Mouse (Mus musculus) neural tube, embryonic 14.5 days (tissue): ENCODE results near the gene Dlgap1. TPM values are rescaled to one million over a fixed set of nuclear protein-coding genes. Genes with fewer than 3 reads are reported as not detected.

Source experiments
- ATAC-seq: fragments of 200-750 bp; cut with Nextera tagmentation; 2 replicates; pipeline ENCODE4 v1.8.0; 2017; ENCODE audit warnings: low read depth, mild to moderate bottlenecking, moderate TSS enrichment, moderate library complexity
- H3K27ac ChIP-seq: fragments of 300-500 bp; sonication (generic); 2 replicates; pipeline ENCODE4 v1.5.1; 2014; ENCODE audit warnings: low read depth, mild to moderate bottlenecking, control low read depth, low read length, moderate library complexity, mixed read lengths
- H3K27me3 ChIP-seq: fragments of 300-500 bp; sonication (generic); 2 replicates; pipeline ENCODE4 v1.6.1; 2014; ENCODE audit warnings: low read length; ENCODE audit not compliant: control insufficient read depth, insufficient read depth
- H3K36me3 ChIP-seq: fragments of 300-500 bp; sonication (generic); 2 replicates; pipeline ENCODE4 v1.6.1; 2014; ENCODE audit warnings: low read length, mixed read lengths; ENCODE audit not compliant: control insufficient read depth, insufficient read depth
- H3K4me1 ChIP-seq: fragments of 300-500 bp; sonication (generic); 2 replicates; pipeline ENCODE4 v1.6.1; 2014; ENCODE audit warnings: low read length; ENCODE audit not compliant: control insufficient read depth, insufficient read depth
- H3K4me2 ChIP-seq: fragments of 300-500 bp; sonication (generic); 2 replicates; pipeline ENCODE4 v1.6.1; 2014; ENCODE audit warnings: mild to moderate bottlenecking, low read depth, low read length, control low read depth
- H3K4me3 ChIP-seq: fragments of 300-500 bp; sonication (generic); 2 replicates; pipeline ENCODE4 v1.5.1; 2014; ENCODE audit warnings: low read depth, low read length, control low read depth, mixed read lengths
- H3K9ac ChIP-seq: fragments of 300-500 bp; sonication (generic); replicated peaks from 2 replicates; pipeline ENCODE4 v1.6.1; 2014; ENCODE audit warnings: low read depth, mild to moderate bottlenecking, control low read depth, low read length, mixed read lengths
- H3K9me3 ChIP-seq: fragments of 300-500 bp; sonication (generic); 2 replicates; pipeline ENCODE4 v1.6.1; 2016; ENCODE audit warnings: low read length; ENCODE audit not compliant: control insufficient read depth
- WGBS: fragments of 180-500 bp; shearing (Covaris S2); extraction: QIAGEN DNeasy Blood & Tissue Kit; methylation state at CpG from one replicate; pipeline ENCODE4 v1.1.7; 2014; 5-methylcytosine and 5-hydroxymethylcytosine counted together
- polyA plus RNA-seq: library from polyadenylated mRNA; unstranded; fragments of >200 nt; fragmentation: Nextera tagmentation; extraction: Ambion mirVana; gene quantifications from 2 replicates; pipeline ENCODE4 v1.2.1, GENCODE M21; 2014

The Dlgap1 gene
- polyA plus RNA-seq, 1 experiment from 2014 or later, result 51.0 TPM

DNA sequence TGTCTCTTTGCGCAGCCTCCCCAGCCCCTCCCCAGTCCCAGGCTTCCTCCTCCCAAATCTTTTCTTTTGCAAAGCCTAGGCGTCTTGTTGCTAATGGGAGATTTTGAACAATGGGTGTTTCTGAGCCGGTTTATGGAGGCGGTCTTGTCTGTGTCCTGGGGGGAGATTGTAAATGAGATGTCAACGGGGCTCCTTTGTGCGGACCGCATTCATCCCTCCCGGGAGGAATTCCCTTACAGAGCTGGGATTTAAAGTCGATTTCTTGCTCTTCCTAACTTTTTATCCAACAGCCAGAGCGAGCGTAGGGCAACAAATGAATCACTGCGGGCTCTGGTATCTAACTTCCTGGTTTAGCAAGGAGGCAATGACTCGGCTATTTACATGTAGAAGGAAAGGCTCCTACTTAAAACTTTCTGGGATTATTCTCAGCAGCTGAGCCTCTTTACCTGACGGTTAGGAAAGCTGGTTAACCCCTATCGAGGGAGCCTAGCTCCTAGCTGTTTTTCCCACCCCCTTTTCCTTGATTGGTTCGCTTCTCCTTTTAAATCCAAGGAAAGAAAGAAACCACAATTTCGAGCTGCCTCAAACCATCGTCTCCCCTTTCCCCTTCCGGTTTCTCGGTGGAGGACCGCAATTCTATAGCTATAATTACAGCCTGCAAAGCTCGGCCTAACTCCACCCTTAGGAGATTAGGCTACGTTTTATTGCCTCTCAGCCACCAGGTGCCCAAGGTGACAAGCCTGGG, 779.0 kb downstream of the Dlgap1 start:
- 1% methylated on average over 23 of the region's 23 CpGs for WGBS
- no peaks in the 10 kb centered on the region for H3K9me3 ChIP-seq
- H3K4me1 ChIP-seq, result peaks cover 3% of the 10 kb centered on the region; the same call in 1 of the 2 replicates
- no peak overlapping the region for H3K9ac ChIP-seq
- no peaks in the 10 kb centered on the region for H3K36me3 ChIP-seq
- no peak overlapping the region for H3K4me3 ChIP-seq
- H3K4me2 ChIP-seq, result peak overlapping the region; percentile 38
- peak; percentile 50; the same call in 1 of the 2 replicates for ATAC-seq
- H3K27me3 ChIP-seq, result no peaks in the 10 kb centered on the region
- no peak overlapping the region; the same call in 1 of the 2 replicates for H3K27ac ChIP-seq

DNA sequence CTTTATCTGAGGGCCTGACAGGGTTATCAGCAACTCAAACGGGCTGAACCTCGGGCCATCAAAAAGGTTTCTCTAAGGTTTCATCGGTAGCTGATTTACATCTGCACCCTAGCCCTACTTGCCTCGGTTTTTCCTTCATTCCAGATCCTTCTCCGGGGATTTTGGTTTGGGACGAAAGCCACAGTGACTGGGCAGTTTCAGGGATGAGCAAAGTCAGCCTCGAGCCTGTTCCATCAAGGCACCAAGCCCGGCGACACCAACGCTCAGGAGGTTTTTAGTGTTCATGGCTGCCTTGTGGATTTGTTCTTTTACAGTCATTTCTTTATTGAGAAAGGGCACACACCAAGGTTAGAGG, 779.6 kb downstream of the Dlgap1 start:
- H3K27me3 ChIP-seq, result no peaks in the 10 kb centered on the region
- no peak for ATAC-seq
- peaks cover 3% of the 10 kb centered on the region; the same call in 1 of the 2 replicates for H3K4me1 ChIP-seq
- no peak overlapping the region for H3K27ac ChIP-seq
- no peak overlapping the region for H3K9ac ChIP-seq
- no peak overlapping the region for H3K4me3 ChIP-seq
- peak overlapping the region; percentile 38 for H3K4me2 ChIP-seq
- no peaks in the 10 kb centered on the region for H3K36me3 ChIP-seq
- H3K9me3 ChIP-seq, result no peaks in the 10 kb centered on the region
- 6% methylated on average over 10 of the region's 10 CpGs for WGBS

DNA sequence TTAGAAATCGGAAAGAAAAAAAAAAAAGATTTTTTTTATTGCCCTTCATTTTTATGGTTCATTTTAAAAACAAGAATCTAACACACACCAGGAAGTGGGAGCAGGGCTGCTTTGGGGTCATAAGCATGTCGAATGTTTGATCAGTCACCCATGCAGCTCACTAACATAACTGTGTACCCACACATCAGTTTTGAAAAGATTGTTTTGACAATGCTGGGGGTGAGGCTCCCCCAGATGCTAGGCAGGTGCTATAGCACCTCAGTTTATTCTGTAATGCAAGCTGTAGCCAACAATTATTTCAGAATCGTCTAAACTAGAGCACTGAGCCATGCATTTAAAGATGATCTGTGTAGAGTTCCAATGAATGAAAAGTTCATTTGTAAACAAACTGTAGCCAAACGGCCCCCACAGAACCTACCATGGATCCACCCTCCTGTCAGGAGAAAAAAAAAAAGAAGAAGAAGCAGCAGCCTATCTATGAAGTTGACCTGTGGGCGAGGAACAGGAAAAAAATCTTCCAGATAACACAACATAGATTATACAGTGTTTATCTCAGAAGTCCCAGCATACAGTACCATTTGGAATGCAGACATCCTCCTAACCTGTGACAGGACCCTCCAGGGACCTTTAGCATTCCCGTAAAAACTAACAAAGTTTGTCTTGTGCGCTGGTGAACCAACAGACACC, 780.2 kb downstream of the Dlgap1 start:
- no peak for ATAC-seq
- H3K4me2 ChIP-seq, result no peak overlapping the region
- no peaks in the 10 kb centered on the region for H3K9me3 ChIP-seq
- H3K4me3 ChIP-seq, result no peak overlapping the region
- H3K27ac ChIP-seq, result no peak overlapping the region
- WGBS, result 40% methylated on average over 7 of the region's 7 CpGs
- no peaks in the 10 kb centered on the region for H3K27me3 ChIP-seq
- peaks cover 3% of the 10 kb centered on the region; the same call in 1 of the 2 replicates for H3K4me1 ChIP-seq
- H3K36me3 ChIP-seq, result no peaks in the 10 kb centered on the region
- H3K9ac ChIP-seq, result no peak overlapping the region

DNA sequence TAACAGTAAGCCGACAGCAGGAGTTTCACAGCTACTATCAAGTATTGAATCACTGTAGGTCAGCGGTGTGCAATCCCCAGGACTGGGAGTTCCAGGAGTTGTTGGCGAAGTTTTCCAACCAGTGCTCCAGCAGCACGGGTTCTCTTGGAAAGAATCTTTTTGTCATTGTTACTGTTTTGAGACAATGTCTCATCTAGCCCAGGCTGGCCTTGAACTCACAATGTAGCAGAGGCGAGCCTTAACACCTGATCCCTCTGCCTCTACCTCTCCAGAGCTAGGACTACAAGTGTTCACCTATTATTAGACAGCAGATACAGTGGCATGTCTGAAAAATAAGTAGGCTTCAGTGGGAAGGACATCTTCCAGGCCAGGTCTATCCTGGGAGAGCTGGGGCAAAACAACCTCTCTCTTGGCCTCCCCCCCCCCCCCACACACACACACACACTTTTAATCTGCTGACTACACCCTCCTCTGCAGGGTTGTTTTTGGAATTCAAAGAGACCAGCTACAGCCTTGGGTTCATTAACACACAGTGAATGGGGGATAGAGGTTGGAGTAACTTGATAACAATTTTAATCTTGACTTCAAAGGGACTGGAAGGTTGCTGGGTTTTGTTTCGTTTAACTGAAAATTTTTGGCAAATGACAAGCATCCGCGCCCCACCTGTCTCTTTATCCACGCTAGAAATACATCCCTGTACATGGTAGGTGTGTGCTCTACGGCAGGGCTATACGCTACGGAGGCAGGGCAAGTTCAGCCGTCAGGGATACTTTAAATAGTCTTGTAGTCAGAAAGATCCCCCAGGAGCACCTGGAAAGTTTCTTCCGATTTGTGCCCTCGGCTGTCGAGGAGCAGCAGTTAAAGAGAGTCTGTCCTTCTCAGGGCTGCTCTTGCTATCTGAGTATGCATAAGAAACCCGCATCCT, 781.6 kb downstream of the Dlgap1 start:
- Histone ChIP-seq H3K4me3 (no peak overlapping the region), H3K4me2 (peak overlapping the region; percentile 33; the same call in 1 of the 2 replicates), H3K9ac (no peak overlapping the region), H3K27me3 (no peaks in the 10 kb centered on the region), H3K27ac (no peak overlapping the region), H3K9me3 (no peaks in the 10 kb centered on the region), H3K4me1 (peaks cover 9% of the 10 kb centered on the region), H3K36me3 (no peaks in the 10 kb centered on the region)
- 50% methylated on average over 17 of the region's 17 CpGs for WGBS
- no peak for ATAC-seq

DNA sequence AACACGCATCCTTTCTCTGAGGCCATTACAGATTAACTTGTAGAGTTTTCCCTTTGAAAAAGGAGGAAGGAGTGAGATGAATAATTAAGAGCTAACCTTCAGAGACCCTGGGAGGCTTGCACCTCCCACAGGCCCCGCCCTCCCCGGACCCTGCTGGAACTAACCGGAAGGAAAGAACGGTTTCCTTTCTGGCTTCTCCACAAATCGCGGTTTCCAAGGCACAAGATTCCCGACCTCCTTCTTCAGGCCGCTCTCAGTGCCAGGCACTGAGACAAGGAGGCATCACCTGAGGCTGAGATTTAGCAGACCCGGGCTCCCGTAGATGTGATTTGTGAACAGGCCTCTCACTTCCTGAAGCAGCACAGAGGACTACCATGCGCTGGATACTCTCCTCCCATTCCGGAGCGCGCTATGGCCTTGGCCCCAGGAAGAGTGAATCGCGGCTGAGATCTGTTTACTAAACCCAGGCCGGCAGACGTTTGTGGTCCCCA, 782.3 kb downstream of the Dlgap1 start:
- H3K36me3 ChIP-seq, result no peaks in the 10 kb centered on the region
- no peak for ATAC-seq
- H3K27me3 ChIP-seq, result no peaks in the 10 kb centered on the region
- H3K27ac ChIP-seq, result no peak overlapping the region
- H3K9me3 ChIP-seq, result no peaks in the 10 kb centered on the region
- H3K4me2 ChIP-seq, result peak overlapping the region; percentile 33; the same call in 1 of the 2 replicates
- 6% methylated on average over 19 of the region's 19 CpGs for WGBS
- peak overlapping the region; percentile 37; the same call in 1 of the 2 replicates for H3K9ac ChIP-seq
- H3K4me3 ChIP-seq, result peak overlapping the region; percentile 15; the same call in 1 of the 2 replicates
- peaks cover 11% of the 10 kb centered on the region for H3K4me1 ChIP-seq

DNA sequence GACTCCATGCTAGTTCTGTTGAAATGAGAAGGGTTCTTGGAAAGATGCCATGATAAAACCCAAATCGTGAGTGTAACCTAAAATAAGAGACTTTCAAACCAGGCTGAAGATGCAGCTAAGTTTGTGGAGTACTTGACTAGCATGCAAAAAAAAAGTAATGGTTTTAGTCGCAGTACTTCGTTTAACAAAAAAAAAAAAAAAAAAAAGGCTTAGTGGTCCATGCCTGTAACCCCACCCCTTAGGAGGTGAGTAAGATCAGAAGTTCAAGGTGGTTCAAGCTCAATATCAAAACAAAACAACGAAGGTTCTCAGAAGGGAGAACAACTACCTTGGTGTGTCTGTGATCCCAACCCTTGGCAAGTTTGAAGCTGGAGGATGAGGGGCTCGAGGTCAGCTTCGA, 782.8 kb downstream of the Dlgap1 start:
- Histone ChIP-seq H3K27me3 (no peaks in the 10 kb centered on the region), H3K4me3 (no peak overlapping the region), H3K9me3 (no peaks in the 10 kb centered on the region), H3K4me1 (peaks cover 11% of the 10 kb centered on the region), H3K9ac (no peak overlapping the region), H3K36me3 (no peaks in the 10 kb centered on the region), H3K27ac (no peak overlapping the region), H3K4me2 (peak overlapping the region; percentile 33; the same call in 1 of the 2 replicates)
- WGBS, result 50% methylated on average over 6 of the region's 6 CpGs
- ATAC-seq, result no peak

DNA sequence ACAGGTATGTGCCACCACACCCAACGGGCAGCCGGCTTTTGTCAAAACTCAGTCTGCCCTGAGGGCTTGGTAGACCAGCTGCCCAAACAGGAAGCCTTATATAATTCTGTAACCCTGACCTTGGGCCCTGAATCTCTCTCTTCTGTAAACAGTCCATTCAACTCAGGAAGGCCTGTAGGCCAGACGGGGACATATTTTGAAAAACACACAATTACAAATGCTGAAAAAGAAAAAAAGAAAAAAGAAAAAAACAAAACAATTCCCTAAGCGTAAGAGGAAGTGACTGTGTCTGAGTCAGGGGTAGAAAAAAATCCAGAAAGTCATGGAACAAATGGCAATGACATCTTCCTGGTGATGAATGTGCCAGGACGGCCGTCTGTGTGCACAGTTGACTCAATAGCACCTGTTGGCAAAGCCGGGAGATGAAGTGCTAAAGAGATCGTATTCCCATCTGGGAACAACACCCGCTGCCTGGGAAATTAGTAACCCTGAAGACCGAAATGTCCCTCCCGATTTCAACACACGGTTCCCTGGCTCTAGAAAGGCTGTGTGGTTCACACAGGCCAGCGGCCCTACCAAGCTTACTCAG, 784.7 kb downstream of the Dlgap1 start:
- H3K36me3 ChIP-seq, result no peaks in the 10 kb centered on the region

DNA sequence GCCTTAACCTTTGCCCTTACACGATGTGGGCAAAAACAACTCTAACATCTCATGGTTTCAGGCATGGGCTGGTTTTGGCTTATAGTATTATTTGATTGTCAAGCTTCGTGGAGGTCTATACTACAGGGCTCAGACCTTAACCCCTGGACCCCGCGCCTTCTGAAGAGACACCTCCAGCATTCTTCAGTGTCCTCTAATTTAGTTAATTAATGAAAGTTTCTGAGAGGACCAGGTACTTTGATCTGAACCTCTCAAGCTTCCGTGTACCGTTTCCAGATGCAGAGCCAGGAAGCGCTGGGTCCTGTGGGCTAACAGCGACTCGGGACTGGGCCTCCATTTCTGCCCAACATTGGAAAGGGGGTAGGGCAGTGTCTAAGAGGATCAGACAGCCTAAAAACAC, 785.2 kb downstream of the Dlgap1 start:
- no peak for ATAC-seq
- no peak overlapping the region for H3K27ac ChIP-seq
- no peak overlapping the region for H3K9ac ChIP-seq
- peaks cover 8% of the 10 kb centered on the region for H3K4me1 ChIP-seq
- H3K9me3 ChIP-seq, result no peaks in the 10 kb centered on the region
- no peaks in the 10 kb centered on the region for H3K36me3 ChIP-seq
- no peaks in the 10 kb centered on the region for H3K27me3 ChIP-seq
- no peak overlapping the region for H3K4me2 ChIP-seq
- H3K4me3 ChIP-seq, result no peak overlapping the region
- WGBS, result 79% methylated on average over 9 of the region's 9 CpGs

More for the DNA sequence above, 784.7 kb downstream of the Dlgap1 start:
- WGBS, result 56% methylated on average over 13 of the region's 13 CpGs
- Histone ChIP-seq H3K9me3 (no peaks in the 10 kb centered on the region), H3K27me3 (no peaks in the 10 kb centered on the region), H3K4me3 (no peak overlapping the region), H3K4me2 (no peak overlapping the region), H3K9ac (no peak overlapping the region), H3K4me1 (peaks cover 8% of the 10 kb centered on the region), H3K27ac (no peak overlapping the region)
- ATAC-seq, result no peak
